Mouse (Mus musculus): ENCODE measurements around the gene Wfdc11. TPM values are rescaled to one million over a fixed set of nuclear protein-coding genes. Genes with fewer than 3 reads are reported as not detected.
"Not testable (repeated sequence)": the region's sequence is repeated elsewhere in the genome, so short reads cannot be mapped to it uniquely, and the experiment has no call there.

Wfdc11 gene
- polyA plus RNA-seq, 1 experiment from 2014 or later, result not detected

- WGBS, result 57% methylated on average over 8 of the region's 8 CpGs
Measured at GRCm38 (mm10) chr2:164613471-164613870, 60.4 kb downstream of the Wfdc11 start, which contains the start of the genes Wfdc6b and Wfdc8. Gene Wfdc6b, plus strand, starts transcription at chr2:164613522. Gene Wfdc8, minus strand, starts transcription at chr2:164613626.

More at GRCm38 (mm10) chr2:164613471-164613870, 60.4 kb downstream of the Wfdc11 start, which contains the start of the genes Wfdc6b and Wfdc8:
- H3K4me1 ChIP-seq (ENCODE audit: control insufficient read depth, insufficient read depth, low read length); H3K9ac ChIP-seq (replicated peaks; ENCODE audit: low read depth, low read length); H3K9me3 ChIP-seq (ENCODE audit: control insufficient read depth, low read length); H3K36me3 ChIP-seq (ENCODE audit: control insufficient read depth, insufficient read depth, low read length); H3K4me3 ChIP-seq (ENCODE audit: low read depth, low read length); H3K27me3 ChIP-seq (ENCODE audit: control insufficient read depth, insufficient read depth, low read length); H3K27ac ChIP-seq (ENCODE audit: low read depth, low read length); ATAC-seq (ENCODE audit: low read depth); H3K4me2 ChIP-seq (ENCODE audit: low read depth, low read length): not testable (repeated sequence)

Other genes with a start within 250 kb of the Wfdc11 start
- 3.6 and 7.1 TPM in 2 replicates for gene Sdc4, start 230.2 kb downstream of the Wfdc11 start, polyA plus RNA-seq (2014; fragmentation: Nextera tagmentation; extraction: Ambion mirVana)
- gene Sys1, start 217.1 kb downstream of the Wfdc11 start, polyA plus RNA-seq (2014; fragmentation: Nextera tagmentation; extraction: Ambion mirVana), result 88.9 and 96.3 TPM in 2 replicates
- gene Gm20458, start 213.1 kb downstream of the Wfdc11 start, polyA plus RNA-seq (2014; fragmentation: Nextera tagmentation; extraction: Ambion mirVana), result 3.0 and 3.1 TPM in 2 replicates
- not detected in 2 replicates for gene Trp53tg5, start 200.4 kb downstream of the Wfdc11 start, polyA plus RNA-seq (2014; fragmentation: Nextera tagmentation; extraction: Ambion mirVana)
- 13.7 and 15.6 TPM in 2 replicates for gene Dbndd2, start 188.0 kb downstream of the Wfdc11 start, polyA plus RNA-seq (2014; fragmentation: Nextera tagmentation; extraction: Ambion mirVana)
- 96.6 and 118 TPM in 2 replicates for gene Pigt, start 176.6 kb downstream of the Wfdc11 start, polyA plus RNA-seq (2014; fragmentation: Nextera tagmentation; extraction: Ambion mirVana)
- 0.76 and 1.4 TPM in 2 replicates for gene Wfdc2, start 111.7 kb downstream of the Wfdc11 start, polyA plus RNA-seq (2014; fragmentation: Nextera tagmentation; extraction: Ambion mirVana)
- gene Spint3, start 100.6 kb downstream of the Wfdc11 start, polyA plus RNA-seq (2014; fragmentation: Nextera tagmentation; extraction: Ambion mirVana), result not detected in 2 replicates
- gene Wfdc6a, start 88.6 kb downstream of the Wfdc11 start, polyA plus RNA-seq (2014; fragmentation: Nextera tagmentation; extraction: Ambion mirVana), result not detected in 2 replicates
- not detected in 2 replicates for gene Eppin, start 80.5 kb downstream of the Wfdc11 start, polyA plus RNA-seq (2014; fragmentation: Nextera tagmentation; extraction: Ambion mirVana)
- not detected in 2 replicates for gene Wfdc6b, start 60.6 kb downstream of the Wfdc11 start, polyA plus RNA-seq (2014; fragmentation: Nextera tagmentation; extraction: Ambion mirVana)
- gene Wfdc8, start 60.5 kb downstream of the Wfdc11 start, polyA plus RNA-seq (2014; fragmentation: Nextera tagmentation; extraction: Ambion mirVana), result not detected in 2 replicates
- gene Wfdc16, start 35.3 kb downstream of the Wfdc11 start, polyA plus RNA-seq (2014; fragmentation: Nextera tagmentation; extraction: Ambion mirVana), result not detected in 2 replicates
- not detected in 2 replicates for gene Wfdc10, start 18.0 kb downstream of the Wfdc11 start, polyA plus RNA-seq (2014; fragmentation: Nextera tagmentation; extraction: Ambion mirVana)
- gene Wfdc9, start 17.5 kb downstream of the Wfdc11 start, polyA plus RNA-seq (2014; fragmentation: Nextera tagmentation; extraction: Ambion mirVana), result not detected in 2 replicates
- gene Wfdc13, start 11.0 kb upstream of the Wfdc11 start, polyA plus RNA-seq (2014; fragmentation: Nextera tagmentation; extraction: Ambion mirVana), result not detected in 2 replicates
- not detected in 2 replicates for gene Spint4, start 24.4 kb upstream of the Wfdc11 start, polyA plus RNA-seq (2014; fragmentation: Nextera tagmentation; extraction: Ambion mirVana)
- not detected in 2 replicates for gene Spint5, start 41.2 kb upstream of the Wfdc11 start, polyA plus RNA-seq (2014; fragmentation: Nextera tagmentation; extraction: Ambion mirVana)
- gene Wfdc3, start 71.8 kb upstream of the Wfdc11 start, polyA plus RNA-seq (2014; fragmentation: Nextera tagmentation; extraction: Ambion mirVana), result 0.77 and 1.2 TPM in 2 replicates
- 49.0 and 56.0 TPM in 2 replicates for gene Dnttip1, start 71.9 kb upstream of the Wfdc11 start, polyA plus RNA-seq (2014; fragmentation: Nextera tagmentation; extraction: Ambion mirVana)
- 30.6 and 38.9 TPM in 2 replicates for gene Ube2c, start 95.8 kb upstream of the Wfdc11 start, polyA plus RNA-seq (2014; fragmentation: Nextera tagmentation; extraction: Ambion mirVana)
- 1.9 and 6.4 TPM in 2 replicates for gene Tnnc2, start 105.9 kb upstream of the Wfdc11 start, polyA plus RNA-seq (2014; fragmentation: Nextera tagmentation; extraction: Ambion mirVana)
- 31.6 and 41.1 TPM in 2 replicates for gene Snx21, start 111.7 kb upstream of the Wfdc11 start, polyA plus RNA-seq (2014; fragmentation: Nextera tagmentation; extraction: Ambion mirVana)
- 21.0 and 24.2 TPM in 2 replicates for gene Acot8, start 130.8 kb upstream of the Wfdc11 start, polyA plus RNA-seq (2014; fragmentation: Nextera tagmentation; extraction: Ambion mirVana)
- gene Zswim3, start 131.0 kb upstream of the Wfdc11 start, polyA plus RNA-seq (2014; fragmentation: Nextera tagmentation; extraction: Ambion mirVana), result 16.9 and 19.0 TPM in 2 replicates
- 28.1 and 29.3 TPM in 2 replicates for gene Zswim1, start 148.6 kb upstream of the Wfdc11 start, polyA plus RNA-seq (2014; fragmentation: Nextera tagmentation; extraction: Ambion mirVana)
- gene Spata25, start 154.4 kb upstream of the Wfdc11 start, polyA plus RNA-seq (2014; fragmentation: Nextera tagmentation; extraction: Ambion mirVana), result 0.27 TPM in 1 of 2 replicates, not detected in the other
- gene Ctsa, start 158.8 kb upstream of the Wfdc11 start, polyA plus RNA-seq (2014; fragmentation: Nextera tagmentation; extraction: Ambion mirVana), result 81.2 and 102 TPM in 2 replicates
- gene Neurl2, start 159.4 kb upstream of the Wfdc11 start, polyA plus RNA-seq (2014; fragmentation: Nextera tagmentation; extraction: Ambion mirVana), result 5.8 and 7.2 TPM in 2 replicates
- 59.0 and 136 TPM in 2 replicates for gene Pltp, start 183.6 kb upstream of the Wfdc11 start, polyA plus RNA-seq (2014; fragmentation: Nextera tagmentation; extraction: Ambion mirVana)
- gene Pcif1, start 205.2 kb upstream of the Wfdc11 start, polyA plus RNA-seq (2014; fragmentation: Nextera tagmentation; extraction: Ambion mirVana), result 78.0 and 82.1 TPM in 2 replicates
- 14.3 and 14.5 TPM in 2 replicates for gene Zfp335, start 237.7 kb upstream of the Wfdc11 start, polyA plus RNA-seq (2014; fragmentation: Nextera tagmentation; extraction: Ambion mirVana)